Mouse (Mus musculus): Measurements from ENCODE around the gene Magi1.

- TF ChIP-seq POLR2A (IDR thresholded peaks at IDR 0.05; ENCODE audit: low read depth, low read length) = no peak
- TF ChIP-seq CTCF (IDR thresholded peaks at IDR 0.05; ENCODE audit: borderline replicate concordance, insufficient read depth, low read length) = no peak
Measured at GRCm38 (mm10) chr6:93996841-93997485, 286.8 kb downstream of the Magi1 start.
